20 mouse cellular contexts compared by ENCODE assay signal in the genomic region with DNA sequence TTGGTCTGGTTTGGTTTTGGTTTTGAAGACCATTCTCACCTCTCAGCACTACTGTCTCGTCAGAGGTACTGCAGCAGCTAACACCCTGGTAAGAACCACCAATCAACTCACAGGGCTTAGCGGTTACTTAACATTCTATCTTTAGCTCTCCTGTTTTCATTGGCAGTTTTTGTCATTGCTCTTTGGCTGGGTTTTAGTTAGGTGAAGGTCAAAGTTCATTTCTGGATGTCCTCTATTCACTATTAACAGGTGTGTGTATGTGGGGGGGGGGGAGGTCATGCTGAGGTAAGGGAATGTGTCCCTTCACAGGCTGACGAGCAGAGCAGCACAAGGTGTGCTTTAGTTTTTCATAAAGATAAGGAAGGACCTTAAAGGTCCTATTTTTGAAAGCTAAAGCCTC.
DNase-seq lines count a peak whose midpoint lies in the region; ATAC-seq and TF ChIP-seq lines count a peak whose summit lies in the region.
"Had no signal": no experiment of that assay in that cellular context is flagged by ENCODE, and none has a peak within 500 bp of the region (broad histone marks: within the 10 kb centered on the region; RNA-seq: fewer than 3 reads in every experiment).

No protein-coding gene starts in this region.

- H3K4me2 ChIP-seq in kidney, embryonic 16.5 days (replicated peaks; ENCODE audit: low read depth, low read length) = no peak overlapping the region
- H3K4me2 ChIP-seq in heart, postnatal 0 days (ENCODE audit: low read depth, low read length) = no peak overlapping the region
- no peak overlapping the region for H3K4me2 ChIP-seq in liver, postnatal 0 days (ENCODE audit: low read depth, low read length)
- no peak overlapping the region for H3K4me2 ChIP-seq in midbrain, embryonic 11.5 days
- H3K4me2 ChIP-seq: embryonic facial prominence, embryonic 13.5 days; hindbrain, embryonic 12.5 days; limb, embryonic 13.5 days had no signal

- H3K4me1 ChIP-seq in kidney, adult 2 months (ENCODE audit: control insufficient read depth, insufficient read depth, low read length) = peaks cover 26% of the 10 kb centered on the region
- peaks cover 9% of the 10 kb centered on the region for H3K4me1 ChIP-seq in kidney, embryonic 16.5 days (ENCODE audit: insufficient read depth, low read length)
- H3K4me1 ChIP-seq in heart, postnatal 0 days (ENCODE audit: control insufficient read depth, insufficient read depth) = 0 out of 2 replicates have a peak, but pooled peaks cover 9% of the 10 kb centered on the region
- no peaks in the 10 kb centered on the region; the same call in 1 of the 2 replicates for H3K4me1 ChIP-seq in liver, postnatal 0 days (ENCODE audit: insufficient read depth)
- H3K4me1 ChIP-seq in midbrain, embryonic 11.5 days (ENCODE audit: control insufficient read depth, insufficient read depth, low read length) = peaks cover 5% of the 10 kb centered on the region; the same call in 1 of the 2 replicates
- H3K4me1 ChIP-seq: megakaryocyte, embryonic 14.5 days had no signal

- peak; percentile 23 to 29 for DNase-seq in heart, adult 18-20 months
- DNase-seq in heart, adult 11 months = no peak
- DNase-seq in kidney, adult 2 months = peak; percentile 80
- peak; percentile 66 for DNase-seq in heart, postnatal 0 days (ENCODE audit: low spot score)
- peak; percentile 46 for DNase-seq in liver, postnatal 0 days
- no peak for DNase-seq in midbrain, embryonic 11.5 days (ENCODE audit: low spot score, missing footprints)
- DNase-seq in urinary bladder, adult 2 months (ENCODE audit: low spot score) = no peak
- DNase-seq: cerebellum, adult 18-20 months; gastrocnemius, postnatal 25 days; lung, postnatal 10 days; right cerebral cortex, postnatal 4 days; thymus, adult 18-20 months had no signal

- TF ChIP-seq POLR2A in kidney, adult 2 months (IDR thresholded peaks at IDR 0.05; ENCODE audit: low read depth, low read length) = no peak

- H3K36me3 ChIP-seq in kidney, adult 2 months (ENCODE audit: control insufficient read depth, insufficient read depth, low read length) = no peaks in the 10 kb centered on the region
- no peaks in the 10 kb centered on the region for H3K36me3 ChIP-seq in kidney, embryonic 16.5 days (ENCODE audit: insufficient read depth, low read length)
- no peaks in the 10 kb centered on the region for H3K36me3 ChIP-seq in heart, postnatal 0 days (replicated peaks; ENCODE audit: control insufficient read depth, insufficient read depth, low read length)
- no peaks in the 10 kb centered on the region for H3K36me3 ChIP-seq in liver, postnatal 0 days (replicated peaks; ENCODE audit: insufficient read depth, low read length)
- H3K36me3 ChIP-seq in midbrain, embryonic 11.5 days (ENCODE audit: control insufficient read depth, insufficient read depth, low read length) = no peaks in the 10 kb centered on the region
- H3K36me3 ChIP-seq: embryonic facial prominence, embryonic 13.5 days; hindbrain, embryonic 12.5 days; limb, embryonic 13.5 days had no signal

- TF ChIP-seq CTCF in kidney, adult 2 months (conservative IDR thresholded peaks at IDR 0.05; ENCODE audit: insufficient read depth, insufficient read length, low read depth, low read length) = 0 out of 2 replicates have a peak, but pooled peaks have one; percentile 17
- TF ChIP-seq CTCF in heart, postnatal 0 days (IDR thresholded peaks at IDR 0.05; ENCODE audit: low read depth) = peak; percentile 19; the same call in 1 of the 2 replicates
- no peak for TF ChIP-seq CTCF in liver, postnatal 0 days (IDR thresholded peaks at IDR 0.05; ENCODE audit: low read depth)

- ATAC-seq in kidney, embryonic 16.5 days (ENCODE audit: low FRiP score, low TSS enrichment) = no peak
- peak; percentile 90 for ATAC-seq in heart, postnatal 0 days (ENCODE audit: insufficient read depth, low read depth)
- ATAC-seq in liver, postnatal 0 days = peak; percentile 99
- ATAC-seq in midbrain, embryonic 11.5 days (ENCODE audit: low FRiP score) = no peak
- ATAC-seq: Patski had no signal

- 25% methylated on average over 3 of the region's 3 CpGs for WGBS in kidney, adult 2 months
- 65% methylated on average over 3 of the region's 3 CpGs for WGBS in kidney, embryonic 16.5 days
- WGBS in heart, postnatal 0 days = 38% methylated on average over 3 of the region's 3 CpGs
- WGBS in liver, postnatal 0 days (ENCODE audit: insufficient replicate concordance) = 46% methylated on average over 3 of the region's 3 CpGs
- WGBS in midbrain, embryonic 11.5 days = 71% methylated on average over 3 of the region's 3 CpGs

- H3K27ac ChIP-seq in kidney, adult 2 months (ENCODE audit: insufficient read depth, low read depth, low read length) = peak overlapping the region; percentile 91
- no peak overlapping the region for H3K27ac ChIP-seq in kidney, embryonic 16.5 days (ENCODE audit: low read length)
- peak overlapping the region; percentile 70 for H3K27ac ChIP-seq in heart, postnatal 0 days (ENCODE audit: low read depth)
- H3K27ac ChIP-seq in liver, postnatal 0 days (ENCODE audit: low read depth) = peak overlapping the region; percentile 66; the same call in 1 of the 2 replicates
- no peak overlapping the region for H3K27ac ChIP-seq in midbrain, embryonic 11.5 days (ENCODE audit: low read depth, low read length)
- H3K27ac ChIP-seq: embryonic facial prominence, embryonic 13.5 days; hindbrain, embryonic 12.5 days; layer of hippocampus, adult 2 months; left cerebral cortex, adult 2 months; limb, embryonic 13.5 days had no signal

- H3K9ac ChIP-seq in kidney, embryonic 16.5 days (replicated peaks; ENCODE audit: low read length) = no peak overlapping the region
- no peak overlapping the region for H3K9ac ChIP-seq in heart, postnatal 0 days (replicated peaks; ENCODE audit: low read depth, low read length)
- no peak overlapping the region for H3K9ac ChIP-seq in liver, postnatal 0 days (replicated peaks)
- no peak overlapping the region for H3K9ac ChIP-seq in midbrain, embryonic 11.5 days (ENCODE audit: low read length)
- H3K9ac ChIP-seq: embryonic facial prominence, embryonic 13.5 days; hindbrain, embryonic 12.5 days; limb, embryonic 13.5 days had no signal

- H3K9me3 ChIP-seq in kidney, embryonic 16.5 days (ENCODE audit: low read length) = no peaks in the 10 kb centered on the region
- H3K9me3 ChIP-seq in heart, postnatal 0 days (replicated peaks; ENCODE audit: control insufficient read depth, low read length) = no peaks in the 10 kb centered on the region
- no peaks in the 10 kb centered on the region for H3K9me3 ChIP-seq in liver, postnatal 0 days (ENCODE audit: low read length)
- no peaks in the 10 kb centered on the region for H3K9me3 ChIP-seq in midbrain, embryonic 11.5 days (ENCODE audit: control insufficient read depth, low read length)
- H3K9me3 ChIP-seq: embryonic facial prominence, embryonic 13.5 days; hindbrain, embryonic 12.5 days; limb, embryonic 13.5 days; megakaryocyte, embryonic 14.5 days had no signal

- no peaks in the 10 kb centered on the region for H3K27me3 ChIP-seq in kidney, adult 2 months (replicated peaks; ENCODE audit: control insufficient read depth, insufficient read depth, low read length)
- no peaks in the 10 kb centered on the region for H3K27me3 ChIP-seq in kidney, embryonic 16.5 days (ENCODE audit: insufficient read depth, low read length)
- no peaks in the 10 kb centered on the region for H3K27me3 ChIP-seq in heart, postnatal 0 days (ENCODE audit: control insufficient read depth, insufficient read depth, low read length)
- no peaks in the 10 kb centered on the region for H3K27me3 ChIP-seq in liver, postnatal 0 days (ENCODE audit: insufficient read depth, low read length)
- H3K27me3 ChIP-seq in midbrain, embryonic 11.5 days (ENCODE audit: control insufficient read depth, insufficient read depth, low read length) = no peaks in the 10 kb centered on the region
- H3K27me3 ChIP-seq: embryonic facial prominence, embryonic 13.5 days; hindbrain, embryonic 12.5 days; limb, embryonic 13.5 days; megakaryocyte, embryonic 14.5 days; Patski had no signal

- no peak overlapping the region for H3K4me3 ChIP-seq in kidney, adult 2 months (ENCODE audit: insufficient read depth, low read depth, low read length)
- H3K4me3 ChIP-seq in kidney, embryonic 16.5 days (ENCODE audit: low read length) = no peak overlapping the region
- H3K4me3 ChIP-seq in heart, postnatal 0 days (ENCODE audit: low read depth, low read length) = no peak overlapping the region
- no peak overlapping the region for H3K4me3 ChIP-seq in liver, postnatal 0 days (ENCODE audit: low read depth, low read length)
- H3K4me3 ChIP-seq in midbrain, embryonic 11.5 days (ENCODE audit: low read depth, low read length) = no peak overlapping the region
- H3K4me3 ChIP-seq: embryonic facial prominence, embryonic 13.5 days; hindbrain, embryonic 12.5 days; layer of hippocampus, adult 2 months; left cerebral cortex, adult 2 months; limb, embryonic 13.5 days; megakaryocyte, embryonic 14.5 days had no signal

- no peak for TF ChIP-seq EP300 in heart, postnatal 0 days (IDR thresholded peaks at IDR 0.05; ENCODE audit: low read depth)
- 0 out of 2 replicates have a peak, but pooled peaks have one; percentile 18 for TF ChIP-seq EP300 in liver, postnatal 0 days (IDR thresholded peaks at IDR 0.05; ENCODE audit: low read depth)

Comparison
In these comparisons a context has a peak if more than half of its experiments do, and no peak if none do; other contexts are left out.
1. DNase-seq: peak in heart, adult 18-20 months (2 of 2), kidney, adult 2 months (single experiment), heart, postnatal 0 days (single experiment) and liver, postnatal 0 days (single experiment); none in heart, adult 11 months (single experiment), midbrain, embryonic 11.5 days (single experiment) and urinary bladder, adult 2 months (single experiment).
2. H3K27ac ChIP-seq: peak in kidney, adult 2 months (single experiment), heart, postnatal 0 days (single experiment) and liver, postnatal 0 days (single experiment); none in kidney, embryonic 16.5 days (single experiment) and midbrain, embryonic 11.5 days (single experiment).
3. ATAC-seq: peak in heart, postnatal 0 days (single experiment) and liver, postnatal 0 days (single experiment); none in kidney, embryonic 16.5 days (single experiment) and midbrain, embryonic 11.5 days (single experiment).